Mouse (Mus musculus) right cerebral cortex, adult 18-20 months (tissue): ENCODE measurements around the gene Arhgap24.
A peak's percentile ranks its signal among the peaks of the same experiment; 100 is the strongest.

Source experiments
- DNase-seq: peaks from one replicate; pipeline ENCODE4 v3.0.0; 2022; ENCODE audit warnings: mixed read lengths

The Arhgap24 gene

GRCm38 (mm10) chr5:102692487-102692886, 211.3 kb downstream of the Arhgap24 start:
- DNase-seq = peak; percentile 65

DNA sequence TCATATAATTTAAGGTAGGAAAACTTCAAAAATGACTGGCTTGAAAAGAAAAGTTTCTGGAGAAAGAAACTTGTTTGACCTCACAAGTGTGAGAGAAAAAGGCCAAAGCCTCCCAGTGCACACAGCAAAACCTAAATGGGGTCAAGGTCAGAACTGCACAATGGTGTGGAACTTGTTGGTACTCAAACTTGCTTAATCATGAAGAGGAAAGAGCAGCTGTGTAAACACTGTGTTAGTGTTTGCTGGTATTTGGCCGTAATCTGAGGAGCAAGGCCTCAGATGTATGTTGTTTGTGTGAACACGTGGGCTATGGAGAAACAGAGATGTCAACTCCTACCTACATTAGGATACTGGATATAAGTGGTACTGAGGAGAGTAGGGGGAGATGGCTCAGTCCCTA, 212.0 kb downstream of the Arhgap24 start:
- DNase-seq = no peak

DNA sequence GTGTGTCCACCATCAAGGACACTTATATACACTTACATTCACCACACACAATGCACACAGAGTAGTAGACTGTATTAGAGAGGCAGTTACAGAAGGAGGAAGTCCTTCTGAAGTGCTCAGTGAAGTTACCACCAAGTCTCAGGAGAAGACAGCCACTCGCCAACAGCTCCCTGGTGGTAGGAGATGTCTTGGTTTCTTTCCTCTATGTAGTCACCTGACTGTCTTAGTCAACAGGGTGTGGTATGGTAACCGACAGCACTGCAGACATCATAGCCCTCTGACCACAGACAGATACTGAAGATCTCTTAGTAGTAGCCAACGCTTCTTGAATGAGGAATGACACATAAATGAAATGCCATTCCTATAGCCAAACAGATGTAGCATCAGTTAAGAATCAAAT, 212.7 kb downstream of the Arhgap24 start:
- DNase-seq = no peak

DNA sequence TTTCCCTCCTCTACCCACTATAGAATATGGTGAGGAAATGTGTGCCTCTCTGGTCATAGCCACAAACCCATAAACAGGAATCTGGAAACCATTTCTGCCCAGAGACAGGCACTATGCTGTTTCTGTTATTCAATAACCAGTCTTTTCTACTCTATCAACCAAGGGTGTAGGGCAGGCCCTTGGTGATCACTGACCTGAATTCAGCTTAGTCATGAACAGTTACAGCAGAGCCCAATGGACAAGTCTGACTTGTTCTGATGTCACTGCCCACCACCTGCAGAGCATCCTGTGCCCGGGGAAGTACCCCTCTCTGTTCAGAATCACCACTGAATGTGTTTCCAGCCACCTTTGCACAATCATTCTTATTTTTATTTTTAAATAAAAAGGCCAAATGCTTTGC, 216.6 kb downstream of the Arhgap24 start:
- DNase-seq = no peak

- DNase-seq = peak; percentile 5
Observed at GRCm38 (mm10) chr5:102698396-102698795, 217.2 kb downstream of the Arhgap24 start.

DNA sequence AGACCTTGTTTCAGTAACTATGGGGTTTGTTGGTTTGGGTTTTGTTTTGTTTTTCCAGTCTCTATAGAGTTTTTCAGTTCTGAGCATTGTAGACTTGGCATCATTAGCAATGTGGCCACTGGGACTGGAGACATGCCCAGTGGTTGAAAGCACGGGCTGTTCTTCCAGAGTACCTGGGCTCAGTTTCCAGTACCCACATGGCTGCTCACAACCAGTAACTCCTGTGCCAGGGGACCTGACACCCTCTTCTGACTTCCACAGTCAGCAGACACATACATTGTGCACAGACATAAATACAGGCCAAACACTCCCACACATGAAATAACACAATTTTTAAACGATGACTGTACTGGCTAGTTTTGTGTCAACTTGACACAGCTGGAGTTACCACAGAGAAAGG, 217.7 kb downstream of the Arhgap24 start:
- DNase-seq = peak; percentile 5

- DNase-seq = no peak
Observed at GRCm38 (mm10) chr5:102702581-102702980, 221.4 kb downstream of the Arhgap24 start.

DNA sequence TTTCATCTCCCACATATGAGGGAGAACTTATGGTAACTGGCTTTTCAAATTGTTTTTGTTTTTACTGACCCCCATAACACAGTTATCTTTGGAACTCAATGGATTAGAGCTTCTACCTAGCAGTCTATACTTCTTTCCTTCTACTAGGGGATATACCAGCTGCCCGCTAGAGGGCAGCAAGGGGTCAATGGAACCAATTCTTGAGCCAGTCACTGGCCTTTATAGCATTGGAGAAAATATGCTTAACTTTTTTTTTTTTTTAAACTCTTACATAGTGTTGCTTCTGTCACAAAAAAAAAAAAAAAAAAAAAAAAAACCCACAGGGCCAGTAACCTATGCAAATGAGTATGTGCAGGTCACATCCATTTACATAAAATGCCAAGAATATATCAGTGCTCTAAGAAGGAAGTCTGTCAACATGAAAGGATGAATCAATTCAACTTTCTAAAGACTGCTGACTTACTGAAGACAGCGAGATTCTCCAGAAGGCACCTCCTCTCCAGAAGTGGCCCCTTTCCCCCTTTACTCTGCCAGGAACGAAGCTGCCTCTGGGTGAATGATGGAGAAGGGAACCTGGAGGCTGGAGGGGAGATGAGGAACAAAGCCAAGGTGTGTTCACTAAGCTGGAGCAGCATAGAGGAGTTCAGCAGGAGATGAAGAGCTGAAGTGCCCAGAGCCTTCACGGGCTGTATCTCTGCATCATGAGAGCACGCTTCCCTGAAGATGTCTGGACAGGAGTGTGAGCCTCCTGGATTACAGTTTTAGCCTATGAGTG, 222.3 kb downstream of the Arhgap24 start:
- peak; percentile 67 for DNase-seq

DNA sequence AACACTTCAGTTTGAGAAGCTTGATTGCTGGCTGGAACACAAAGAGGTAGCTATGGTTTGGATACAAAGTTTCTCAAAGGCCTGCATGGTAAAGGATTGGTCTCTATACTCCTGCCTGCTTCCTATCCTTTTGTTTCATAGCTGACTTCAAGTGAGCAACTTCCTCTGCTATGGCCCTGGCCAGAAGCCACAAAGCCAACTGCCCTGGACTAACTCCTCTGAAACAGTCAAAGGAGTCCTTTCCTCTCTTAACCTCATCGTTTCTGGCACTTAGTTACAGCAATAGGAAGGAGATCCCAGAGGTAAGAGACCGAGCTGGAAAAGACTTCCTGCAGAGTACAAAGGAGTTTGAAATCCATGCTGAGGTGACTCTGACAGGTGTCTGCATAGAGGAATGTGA, 224.0 kb downstream of the Arhgap24 start:
- DNase-seq = no peak

GRCm38 (mm10) chr5:102710336-102710735, 229.1 kb downstream of the Arhgap24 start:
- DNase-seq = no peak

- DNase-seq = no peak
Observed at GRCm38 (mm10) chr5:102719368-102719972, 238.3 kb downstream of the Arhgap24 start.

- no peak for DNase-seq
Observed at GRCm38 (mm10) chr5:102723558-102723957, 242.4 kb downstream of the Arhgap24 start.

- DNase-seq = no peak
Observed at GRCm38 (mm10) chr5:102724813-102725348, 243.7 kb downstream of the Arhgap24 start.

DNA sequence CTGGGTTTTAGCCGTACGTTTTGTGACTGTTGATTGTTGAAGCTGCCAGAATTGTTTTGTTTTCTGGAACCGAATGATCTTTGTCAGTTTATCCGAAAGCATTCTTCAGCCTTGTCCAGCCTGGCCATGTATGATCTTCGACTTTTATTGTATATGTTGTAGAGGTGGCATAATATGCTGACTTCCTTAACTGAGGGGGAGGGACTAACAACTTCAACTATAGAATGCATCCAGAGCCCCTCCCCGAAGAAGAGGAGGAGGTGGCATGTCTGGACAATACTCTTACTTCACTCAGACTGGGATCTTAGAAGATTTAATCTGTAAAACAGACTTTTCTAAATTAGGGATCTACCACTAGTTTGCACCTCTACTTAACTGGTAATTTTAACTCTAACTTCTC, 244.2 kb downstream of the Arhgap24 start:
- DNase-seq = no peak

GRCm38 (mm10) chr5:102726985-102727384, 245.8 kb downstream of the Arhgap24 start:
- DNase-seq = no peak

DNA sequence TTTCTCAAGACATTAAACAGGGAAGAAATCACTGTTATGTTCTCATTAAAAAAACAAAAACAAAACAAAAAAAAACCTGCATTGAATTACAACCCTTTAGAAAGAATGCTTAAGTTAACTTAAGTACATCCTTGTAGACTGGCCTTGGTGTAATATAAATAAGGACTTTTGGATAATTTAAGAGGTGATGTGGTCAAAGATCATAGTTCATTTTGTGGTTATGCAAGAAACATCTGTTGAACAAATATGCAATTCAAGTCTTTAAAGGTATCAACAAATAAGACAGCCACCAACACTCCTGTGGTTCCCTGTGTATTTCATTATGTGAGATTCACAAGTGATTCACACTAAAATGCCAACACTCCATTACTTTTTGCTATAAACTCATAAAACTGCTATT, 247.3 kb downstream of the Arhgap24 start:
- DNase-seq = no peak

DNA sequence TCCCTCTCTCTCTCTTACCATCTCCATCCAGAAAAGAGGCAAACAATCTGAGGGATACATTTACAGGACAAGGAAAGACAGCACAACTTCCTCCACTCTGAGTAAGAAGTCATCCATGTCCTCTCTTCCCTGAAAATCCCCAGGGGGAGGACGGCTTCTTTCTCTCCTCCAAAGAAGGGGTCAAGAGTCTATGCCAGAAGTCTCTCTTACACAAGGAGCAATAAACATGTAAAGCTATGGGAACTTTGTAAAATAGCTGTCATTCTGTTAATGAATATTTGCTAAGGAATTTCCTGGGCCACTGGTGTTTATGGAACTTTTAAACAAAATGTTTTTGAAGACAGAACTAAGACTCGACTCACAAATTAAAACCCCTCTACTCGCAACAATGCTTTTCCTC, 248.3 kb downstream of the Arhgap24 start:
- no peak for DNase-seq

DNA sequence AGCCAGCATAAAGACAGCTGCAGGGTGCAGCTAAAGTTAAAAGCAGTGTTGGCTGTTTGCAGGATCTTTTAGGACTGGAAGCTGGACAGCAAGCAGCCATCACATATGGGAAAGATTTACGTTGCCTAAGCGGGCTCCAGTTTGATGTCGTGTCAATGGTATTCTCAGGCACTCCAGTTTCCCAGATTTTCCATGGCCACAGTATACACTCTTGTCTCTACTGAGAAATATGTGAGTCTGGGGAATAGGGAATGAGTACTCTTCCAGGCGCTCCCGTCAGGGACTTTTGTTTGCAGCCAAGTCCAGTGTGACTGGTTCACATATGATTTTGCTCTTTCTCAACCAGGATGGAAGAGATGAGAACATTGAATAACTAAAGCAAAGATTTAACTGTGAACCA, 254.9 kb downstream of the Arhgap24 start:
- no peak for DNase-seq

GRCm38 (mm10) chr5:102742554-102743255, 261.5 kb downstream of the Arhgap24 start:
- no peak for DNase-seq

DNA sequence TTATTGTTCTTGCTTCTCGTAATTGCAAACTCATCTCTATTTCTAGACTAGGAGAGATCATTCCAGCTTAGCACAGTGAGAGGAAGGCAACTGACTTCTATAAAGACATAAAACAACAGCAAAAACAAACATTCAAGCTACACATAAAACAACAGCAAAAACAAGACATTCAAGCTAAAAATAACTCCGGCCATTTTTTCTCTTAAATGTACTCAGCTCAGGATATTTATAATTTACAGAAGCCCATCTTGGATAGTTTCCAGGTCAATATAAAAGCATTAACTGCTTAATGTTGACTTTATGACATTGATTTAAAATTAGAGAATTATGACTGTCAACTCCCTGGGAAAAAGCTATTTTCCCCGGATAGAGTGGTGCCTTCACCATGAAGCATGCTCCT, 262.2 kb downstream of the Arhgap24 start:
- no peak for DNase-seq

- DNase-seq = no peak
Observed at GRCm38 (mm10) chr5:102744051-102744450, 262.9 kb downstream of the Arhgap24 start.

GRCm38 (mm10) chr5:102748146-102748545, 267.0 kb downstream of the Arhgap24 start:
- DNase-seq = no peak

DNA sequence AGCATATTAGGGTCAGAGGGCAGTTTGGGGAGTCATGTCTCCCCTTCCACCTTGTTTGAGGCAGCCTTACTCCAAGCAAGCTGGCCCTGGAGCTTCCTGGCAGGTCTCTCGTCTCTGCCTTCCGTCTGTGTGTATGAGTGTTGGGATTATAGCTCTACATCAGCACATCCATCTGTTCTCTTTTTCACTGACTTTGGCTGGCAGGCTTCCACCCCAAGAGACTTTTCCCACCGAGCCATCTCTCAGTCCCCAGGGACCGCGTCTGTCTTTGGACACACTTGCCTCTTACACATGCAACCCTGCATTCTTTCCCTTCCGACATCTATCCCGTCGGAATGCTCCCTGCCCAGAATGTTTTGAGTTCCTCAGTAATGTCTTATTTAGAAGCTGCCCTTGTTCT, 267.8 kb downstream of the Arhgap24 start:
- peak; percentile 6 for DNase-seq

- DNase-seq = no peak
Observed at GRCm38 (mm10) chr5:102750674-102751073, 269.5 kb downstream of the Arhgap24 start.
